Mouse (Mus musculus): ENCODE measurements around the gene 1700086D15Rik.

Gene 1700086D15Rik

DNA sequence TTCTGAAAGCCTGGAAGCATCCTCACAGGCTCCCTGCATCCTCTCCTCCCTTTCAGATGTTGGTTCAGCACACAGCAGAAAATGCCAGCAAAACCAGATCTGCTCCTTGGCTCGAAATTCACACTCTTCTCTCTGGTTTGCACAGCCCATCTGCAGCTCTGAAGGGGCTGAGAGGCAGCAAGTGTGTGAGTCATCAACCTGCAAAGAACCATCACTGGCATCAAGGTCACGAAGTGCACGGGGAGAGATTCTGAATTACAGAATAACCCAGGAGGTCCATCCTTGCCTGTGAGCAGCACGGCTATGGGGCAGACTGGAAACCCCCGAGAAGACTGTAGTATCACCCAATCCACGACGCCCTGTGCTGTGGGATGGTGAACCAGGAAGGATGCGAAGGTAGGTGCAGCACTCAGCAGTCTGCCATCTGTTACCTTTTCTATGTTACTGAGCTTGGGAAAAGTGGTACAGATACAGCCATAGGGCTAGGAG lies 24.4 kb downstream of the 1700086D15Rik start:
- no peak for DNase-seq (ENCODE audit: low read depth, low spot score)

DNA sequence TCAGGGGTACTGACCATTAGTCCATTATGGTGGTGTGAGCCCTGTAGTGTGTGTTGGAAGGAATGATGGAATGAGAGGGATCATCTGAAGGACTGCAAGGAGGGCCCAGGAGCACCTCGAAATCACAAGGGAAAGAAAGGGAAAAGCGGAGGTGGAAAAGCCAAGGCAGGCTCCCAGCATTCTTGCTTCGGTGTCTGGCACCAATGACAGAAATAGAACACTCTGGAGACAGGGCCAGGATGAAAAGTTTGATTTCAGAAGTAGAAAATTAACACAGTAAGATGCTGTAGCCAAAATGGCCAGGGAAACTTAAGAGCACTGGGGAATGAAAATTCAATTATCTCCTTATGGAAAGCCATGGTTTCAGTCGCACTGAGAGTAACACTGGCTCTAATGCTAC lies 26.0 kb downstream of the 1700086D15Rik start:
- no peak for DNase-seq (ENCODE audit: low read depth, low spot score)

DNA sequence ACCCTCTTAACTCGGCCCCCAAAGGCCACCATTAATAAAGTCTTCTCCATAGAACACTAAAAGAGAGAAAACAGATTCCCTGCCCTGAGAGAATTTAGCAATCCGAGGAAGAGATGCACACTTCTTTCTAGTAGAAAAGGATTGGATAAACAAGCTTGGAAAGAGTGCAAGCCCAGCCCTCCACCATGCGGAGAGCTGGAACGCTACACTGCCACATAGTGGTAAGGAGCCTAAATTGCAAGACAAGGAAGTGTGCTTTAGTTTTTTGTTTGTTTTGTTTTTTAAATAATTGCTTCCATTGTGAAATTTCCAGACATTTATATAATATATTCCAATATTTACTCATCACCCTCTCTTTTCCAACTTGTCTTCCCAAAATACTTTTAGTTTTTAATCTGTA lies 30.6 kb downstream of the 1700086D15Rik start:
- no peak for DNase-seq (ENCODE audit: low read depth, low spot score)

DNA sequence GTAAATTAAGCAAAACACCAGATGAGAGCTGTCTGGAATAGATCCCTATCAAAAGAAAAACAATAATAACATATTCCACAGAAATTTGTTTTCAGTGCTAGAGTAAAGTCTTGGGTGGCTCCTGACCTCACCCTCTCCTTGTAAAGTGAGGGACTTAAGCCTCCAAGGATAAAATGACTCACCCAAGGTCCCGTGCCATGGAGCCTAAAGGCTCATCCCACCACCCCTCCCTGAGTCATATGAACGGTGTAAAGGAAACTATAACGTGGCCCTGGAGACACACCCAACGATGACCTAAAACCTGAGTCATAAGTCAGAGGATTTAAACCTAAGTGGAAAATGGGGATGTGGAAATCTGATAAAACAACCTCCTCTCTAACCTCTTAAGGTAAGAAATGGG lies 31.0 kb downstream of the 1700086D15Rik start:
- DNase-seq (ENCODE audit: low read depth, low spot score) = no peak

DNA sequence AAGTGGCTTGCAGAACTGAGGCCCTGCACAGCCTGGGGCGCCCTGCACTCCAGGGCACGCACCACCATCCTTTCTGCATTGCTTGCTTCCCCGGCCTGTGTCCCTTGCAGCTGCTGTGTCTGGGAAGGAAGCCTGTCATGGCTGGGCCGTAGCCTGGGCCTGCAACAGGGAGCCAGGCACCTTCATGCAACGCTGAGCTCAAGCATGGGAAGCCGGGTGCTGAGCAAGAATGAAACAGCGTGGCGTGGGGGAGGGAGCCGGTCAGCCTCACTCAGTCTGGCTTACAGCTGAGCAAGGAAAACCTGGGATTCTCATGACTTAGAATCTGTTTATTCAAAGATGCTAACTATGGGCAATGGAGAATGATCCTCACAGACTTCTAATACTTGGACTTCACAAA lies 33.1 kb downstream of the 1700086D15Rik start:
- DNase-seq (ENCODE audit: low read depth, low spot score) = no peak

GRCm38 (mm10) chr11:65124913-65125418 lies 34.7 kb downstream of the 1700086D15Rik start:
- DNase-seq (ENCODE audit: low read depth, low spot score) = no peak

DNA sequence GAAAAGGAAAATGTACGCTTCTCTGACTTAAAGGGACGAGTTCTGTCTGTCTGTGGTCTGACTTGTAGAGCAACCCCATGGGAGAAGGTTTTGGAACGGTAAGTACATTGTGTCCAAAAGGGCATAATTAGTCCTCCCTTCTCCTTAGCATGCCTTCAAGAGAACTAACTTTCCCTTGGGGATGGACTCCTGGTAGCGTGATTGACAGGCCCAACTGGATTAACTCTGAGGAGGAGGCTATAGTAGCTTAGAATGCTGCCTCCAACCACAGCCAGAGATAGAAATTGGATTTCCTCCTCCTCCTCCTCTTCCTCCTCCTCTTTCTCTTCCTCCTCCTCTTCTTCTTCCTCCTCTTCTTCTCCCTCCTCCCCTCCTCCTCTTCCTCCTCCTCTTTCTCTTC lies 39.4 kb downstream of the 1700086D15Rik start:
- DNase-seq (ENCODE audit: low read depth, low spot score) = no peak

DNA sequence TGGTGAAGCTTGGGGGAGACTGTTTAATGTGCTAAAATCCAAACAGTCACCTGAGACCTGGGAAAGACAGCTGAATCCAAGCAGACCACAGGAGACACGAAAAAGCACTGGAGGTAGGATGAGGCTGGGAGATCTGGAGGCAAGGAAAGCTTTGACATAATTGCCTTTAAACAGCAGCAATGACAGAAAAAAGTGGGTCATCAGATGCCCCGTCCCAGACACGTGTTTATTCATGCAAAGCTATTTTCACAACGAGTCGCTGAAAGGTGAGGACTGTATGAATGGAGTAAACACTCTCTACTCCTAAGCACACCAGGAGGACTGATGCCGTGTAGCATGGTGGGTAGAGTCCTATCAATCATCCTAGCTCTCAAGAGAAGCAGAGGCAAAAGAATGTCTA lies 43.9 kb downstream of the 1700086D15Rik start:
- no peak for DNase-seq (ENCODE audit: low read depth, low spot score)

DNA sequence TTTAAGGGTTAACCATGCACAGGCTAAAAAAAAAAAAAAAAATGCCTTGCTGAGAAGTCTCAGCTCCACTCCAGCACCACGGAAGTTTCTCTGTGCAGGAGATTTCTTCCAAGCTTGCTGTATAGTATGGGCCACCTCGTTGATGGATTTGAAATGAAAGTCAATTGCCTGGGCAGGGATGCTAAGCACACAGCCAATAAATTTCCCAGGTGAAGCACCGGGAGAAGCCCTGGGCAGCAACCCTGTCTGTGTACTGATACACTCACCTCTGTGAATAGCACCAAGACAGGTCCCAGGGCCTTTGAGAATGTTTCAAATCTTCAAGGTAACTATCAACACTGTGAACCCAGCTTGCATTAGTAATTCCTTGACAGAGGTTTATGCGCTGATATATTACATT lies 47.6 kb downstream of the 1700086D15Rik start:
- no peak for DNase-seq (ENCODE audit: low read depth, low spot score)

- no peak for DNase-seq (ENCODE audit: low read depth, low spot score)
These were observed 48.0 kb downstream of the 1700086D15Rik start for GRCm38 (mm10) chr11:65111651-65112050.

GRCm38 (mm10) chr11:65110058-65110457 lies 49.6 kb downstream of the 1700086D15Rik start:
- DNase-seq (ENCODE audit: low read depth, low spot score) = no peak

DNA sequence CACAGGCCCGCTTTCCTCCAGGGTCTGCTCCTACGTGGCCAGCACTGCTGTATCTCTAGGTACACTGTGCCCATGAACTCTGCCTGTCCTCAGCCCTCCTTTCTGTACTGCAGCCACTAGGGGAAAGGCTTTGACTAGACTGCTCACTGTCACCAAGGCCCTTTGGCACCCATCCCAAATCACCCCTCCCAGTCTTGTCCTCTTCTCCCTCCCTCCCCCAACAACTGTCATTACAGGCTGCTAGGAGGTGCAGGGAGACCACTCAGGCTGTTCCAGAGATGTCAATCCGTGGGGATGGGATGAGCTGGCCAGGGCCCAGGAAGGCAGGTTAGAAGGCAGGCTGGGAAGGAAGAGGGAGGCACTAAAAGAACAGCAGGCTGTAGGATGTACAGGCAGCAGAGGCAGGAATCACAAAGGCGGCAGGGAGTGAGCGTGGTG lies 51.9 kb downstream of the 1700086D15Rik start:
- no peak for DNase-seq (ENCODE audit: low read depth, low spot score)

DNA sequence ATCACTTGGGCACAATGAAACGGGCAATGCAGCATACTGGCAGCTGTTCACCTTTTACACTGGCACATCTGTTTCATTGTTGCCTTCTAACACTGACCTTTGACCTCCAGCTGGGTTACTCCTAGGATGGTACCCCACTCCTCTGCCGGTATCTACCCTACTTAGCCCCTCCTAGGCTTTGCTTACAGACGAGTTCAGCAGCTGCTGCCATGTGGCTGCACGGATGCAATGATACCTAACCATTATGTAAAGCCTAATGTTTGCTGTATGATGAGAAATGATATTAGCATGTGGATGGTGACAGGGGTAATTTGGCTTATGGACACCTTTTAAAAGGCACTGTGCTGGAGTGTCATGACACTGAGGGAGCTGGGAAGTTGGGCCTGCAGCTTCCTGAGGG lies 52.5 kb downstream of the 1700086D15Rik start:
- DNase-seq (ENCODE audit: low read depth, low spot score) = no peak

DNA sequence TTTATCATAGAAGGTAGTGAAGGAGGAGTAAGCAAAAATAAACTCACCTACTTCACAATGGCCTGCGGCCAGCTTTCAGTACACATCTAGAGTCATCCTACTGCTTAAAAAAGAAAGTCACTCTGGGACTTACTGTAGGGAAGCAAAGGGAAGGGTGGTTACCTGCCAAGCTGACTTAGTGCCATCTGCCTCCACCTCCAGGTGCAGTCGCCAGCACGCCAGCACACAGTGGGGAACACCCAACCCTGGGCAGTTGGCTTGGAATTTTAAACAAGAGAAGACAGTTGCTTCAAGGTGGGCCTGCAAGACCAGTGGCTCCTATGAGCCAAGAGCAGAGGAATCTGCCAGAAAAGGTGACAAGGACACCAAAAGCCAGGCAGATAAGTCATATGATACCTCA lies 55.6 kb downstream of the 1700086D15Rik start:
- DNase-seq (ENCODE audit: low read depth, low spot score) = no peak

Measured in WW6 (cell line).